Mouse (Mus musculus): ENCODE data around the gene Prkab2.

DNA sequence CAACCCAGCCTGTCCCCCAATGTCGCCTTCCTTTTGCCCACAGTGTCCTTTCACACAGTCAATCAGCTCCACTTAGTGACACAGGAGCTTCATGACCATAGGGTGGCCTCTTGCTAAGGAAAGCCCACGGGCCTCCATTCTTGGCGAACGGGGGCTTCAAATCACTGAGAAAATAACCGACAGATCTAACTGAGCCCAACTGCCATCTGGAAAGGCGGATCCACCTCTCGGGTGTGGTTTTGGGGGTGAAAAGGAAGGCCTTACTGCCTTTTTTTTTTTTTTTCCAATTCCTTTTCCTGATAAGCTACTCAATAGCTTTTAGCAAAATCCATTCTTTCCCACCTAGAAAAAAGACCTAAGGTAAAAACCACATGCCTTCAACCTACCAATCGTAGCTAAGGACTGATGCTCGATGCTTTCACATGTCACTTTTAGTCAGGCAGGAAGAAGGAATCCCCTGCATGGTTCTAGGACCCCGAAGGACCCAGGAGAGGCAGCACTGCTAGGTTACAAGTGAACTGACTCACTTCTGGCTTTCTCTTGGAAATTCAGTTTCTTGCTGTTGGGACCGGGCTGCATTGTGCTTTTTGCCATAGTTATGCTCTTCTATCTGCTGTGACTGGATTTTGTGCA is 44.6 kb downstream of the Prkab2 start:
- TF ChIP-seq POLR2A (IDR thresholded peaks at IDR 0.05; ENCODE audit: control insufficient read depth, extremely low read depth, insufficient read depth, low read length, poor library complexity) = no peak
- TF ChIP-seq CTCF (IDR thresholded peaks at IDR 0.05; ENCODE audit: borderline replicate concordance, control insufficient read depth, extremely low read depth, insufficient read depth, low read length, poor library complexity) = no peak

Data from thymus, adult 2 months (tissue).